Mouse (Mus musculus): ENCODE results near the gene Sp9.

The Sp9 gene

GRCm38 (mm10) chr2:73314311-73314710 is 42.6 kb downstream of the Sp9 start:
- no peak for DNase-seq

DNA sequence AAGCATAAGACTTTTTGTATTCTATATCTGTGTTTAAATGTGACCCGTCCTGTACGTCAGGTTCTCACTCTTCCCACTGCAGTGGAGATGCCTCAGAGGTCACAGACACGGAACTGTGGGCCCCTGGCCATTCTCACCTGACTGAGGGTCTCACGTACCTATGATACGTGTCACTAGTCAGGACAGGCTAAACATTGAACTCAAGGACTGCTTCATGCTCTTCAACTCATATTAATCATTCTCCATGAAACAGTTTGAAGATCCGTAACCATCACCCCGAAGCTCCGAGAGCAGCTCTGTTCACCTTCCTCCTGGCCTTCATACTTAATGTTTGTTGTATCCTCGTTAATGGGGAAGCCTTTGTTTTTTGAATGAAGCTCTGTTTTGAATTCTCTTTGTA is 45.7 kb downstream of the Sp9 start:
- DNase-seq: no peak

GRCm38 (mm10) chr2:73319218-73319617 is 47.5 kb downstream of the Sp9 start:
- no peak for DNase-seq

- no peak for DNase-seq
These were observed 51.3 kb downstream of the Sp9 start for GRCm38 (mm10) chr2:73322991-73323390.

- peak; percentile 62 for DNase-seq
These were observed 54.1 kb downstream of the Sp9 start for GRCm38 (mm10) chr2:73325871-73326270.

Data from kidney, postnatal 14 days (tissue).